Mouse (Mus musculus): ENCODE data around the gene Cdca4. TPM values are rescaled to one million over a fixed set of nuclear protein-coding genes. Genes with fewer than 3 reads are reported as not detected.
A peak's percentile ranks its signal among the peaks of the same experiment; 100 is the strongest.

The Cdca4 gene
- total and polyA plus RNA-seq, 3 experiments: 78.0 to 128 (median 78.0) TPM

- DNase-seq (ENCODE audit: extremely low read depth): no peak
- in situ Hi-C loops (cut with MboI; ENCODE audit: low pct_ligation_motif_present, low pct_unique_long_range_greater_than_20kb, low sequenced_read_pairs): loop anchor here (5.0 kb wide), 1 partner anchor 41 kb away; no protein-coding TSS in a partner anchor
- H3K4me3 ChIP-seq (replicated peaks in 1 of 3; ENCODE audit: low read depth in 2 of 3, low read length in 2 of 3, poor library complexity in 1 of 3): peak overlapping the region in 1 of 3 experiments; percentile 7
- H3K9ac ChIP-seq (ENCODE audit: insufficient read depth, low read depth): peak overlapping the region; percentile 40
- dilution Hi-C loops (cut with MboI; ENCODE audit: extremely low pct_ligation_motif_present, extremely low pct_unique_long_range_greater_than_20kb, low sequenced_read_pairs): no loop called here
- H3K4me1 ChIP-seq (ENCODE audit: control insufficient read depth in 1 of 2, insufficient read depth in 2 of 2): peaks cover 36 to 75% of the 10 kb centered on the region in 2 experiments
- H3K4me2 ChIP-seq (ENCODE audit: insufficient read depth, low read depth, poor library complexity, severe bottlenecking): peak overlapping the region; percentile 26; the same call in 1 of the 2 replicates
- no peaks in the 10 kb centered on the region for H3K36me3 ChIP-seq (replicated peaks in 1 of 2; ENCODE audit: control insufficient read depth in 1 of 2, insufficient read depth in 1 of 2, low read length in 1 of 2)
- H3K9me3 ChIP-seq (replicated peaks; ENCODE audit: low read length): no peaks in the 10 kb centered on the region
- H3K27me3 ChIP-seq (replicated peaks): no peaks in the 10 kb centered on the region
- H3K79me2 ChIP-seq (replicated peaks; ENCODE audit: control insufficient read depth, extremely low read depth, insufficient read depth, poor library complexity, severe bottlenecking): peaks cover 8% of the 10 kb centered on the region; the same call in 1 of the 2 replicates
- TF ChIP-seq ZMIZ1 (IDR thresholded peaks at IDR 0.05; ENCODE audit: low read depth, low read length) (no peak), MXI1 (IDR thresholded peaks at IDR 0.05; ENCODE audit: low read depth, low read length) (no peak), JUN (IDR thresholded peaks at IDR 0.05; ENCODE audit: insufficient read depth, low read depth, low read length) (no peak), MAZ (IDR thresholded peaks at IDR 0.05; ENCODE audit: low read depth, low read length) (no peak), PAX5 (IDR thresholded peaks at IDR 0.05; ENCODE audit: low read length) (no peak), RAD21 (IDR thresholded peaks at IDR 0.05; ENCODE audit: low read depth, low read length) (no peak)
- H3K27ac ChIP-seq (ENCODE audit: insufficient read depth, low read depth): peak overlapping the region; percentile 98
Observed at GRCm38 (mm10) chr12:112798332-112798681, 30.9 kb downstream of the Cdca4 start.

- dilution Hi-C loops (cut with MboI; ENCODE audit: extremely low pct_ligation_motif_present, extremely low pct_unique_long_range_greater_than_20kb, low sequenced_read_pairs): no loop called here
- in situ Hi-C loops (cut with MboI; ENCODE audit: low pct_ligation_motif_present, low pct_unique_long_range_greater_than_20kb, low sequenced_read_pairs): loop anchor here (5.0 kb wide), 1 partner anchor 41 kb away; no protein-coding TSS in a partner anchor
- H3K4me2 ChIP-seq (ENCODE audit: insufficient read depth, low read depth, poor library complexity, severe bottlenecking): peak overlapping the region; percentile 90
- TF ChIP-seq CHD1 (IDR thresholded peaks at IDR 0.05; ENCODE audit: low read depth, low read length): no peak
- TF ChIP-seq JUND (conservative IDR thresholded peaks at IDR 0.05; ENCODE audit: low read depth, low read length): no peak
- no peak; the same call in 1 of the 2 replicates for TF ChIP-seq RAD21 (IDR thresholded peaks at IDR 0.05; ENCODE audit: low read depth, low read length)
- no peak for TF ChIP-seq USF2 (conservative IDR thresholded peaks at IDR 0.05; ENCODE audit: low read depth, low read length)
- TF ChIP-seq NELFE (IDR thresholded peaks at IDR 0.05; ENCODE audit: low read depth, low read length): 0 out of 2 replicates have a peak, but pooled peaks have one; percentile 1
- peak; percentile 1; the same call in 1 of the 2 replicates for TF ChIP-seq NRF1 (IDR thresholded peaks at IDR 0.05; ENCODE audit: low read depth, low read length)
- peak; percentile 62; the same call in 1 of the 2 replicates for TF ChIP-seq MAFK (IDR thresholded peaks at IDR 0.05; ENCODE audit: insufficient replicate concordance, low read length)
- TF ChIP-seq POLR2A (IDR thresholded peaks at IDR 0.05; ENCODE audit: low read depth, low read length): peak; percentile 44; the same call in 1 of the 2 replicates
- TF ChIP-seq GABPA (IDR thresholded peaks at IDR 0.05; ENCODE audit: insufficient replicate concordance, low read depth, low read length): no peak
- TF ChIP-seq TCF12 (IDR thresholded peaks at IDR 0.05; ENCODE audit: low read depth, low read length): peak; percentile 95
- TF ChIP-seq ZMIZ1 (IDR thresholded peaks at IDR 0.05; ENCODE audit: low read depth, low read length): no peak
- TF ChIP-seq POLR2AphosphoS2 (IDR thresholded peaks at IDR 0.05; ENCODE audit: low read depth, low read length): no peak
- TF ChIP-seq KAT2A (IDR thresholded peaks at IDR 0.05; ENCODE audit: insufficient replicate concordance, low read length): 0 out of 2 replicates have a peak, but pooled peaks have one; percentile 6
- peak; percentile 67 for TF ChIP-seq TBP (conservative IDR thresholded peaks at IDR 0.05; ENCODE audit: low read depth, low read length)
- peak; percentile 70; the same call in 1 of the 2 replicates for TF ChIP-seq MAX (IDR thresholded peaks at IDR 0.05; ENCODE audit: low read length)
- TF ChIP-seq RCOR1 (conservative IDR thresholded peaks at IDR 0.05; ENCODE audit: low read depth, low read length): no peak
- TF ChIP-seq SIN3A (IDR thresholded peaks at IDR 0.05; ENCODE audit: low read length): peak; percentile 81
- TF ChIP-seq EP300 (IDR thresholded peaks at IDR 0.05; ENCODE audit: low read length): peak; percentile 61; the same call in 1 of the 2 replicates
- no peak for TF ChIP-seq CTCF (conservative IDR thresholded peaks at IDR 0.05 in 1 of 2, IDR thresholded peaks at IDR 0.05 in 1 of 2; ENCODE audit: low read depth in 2 of 2, low read length in 2 of 2)
- 0 out of 2 replicates have a peak, but pooled peaks have one; percentile 14 for TF ChIP-seq JUN (IDR thresholded peaks at IDR 0.05; ENCODE audit: insufficient read depth, low read depth, low read length)
- TF ChIP-seq ZNF384 (IDR thresholded peaks at IDR 0.05; ENCODE audit: low read depth, low read length): no peak
- peak; percentile 93; the same call in 1 of the 2 replicates for TF ChIP-seq MAZ (IDR thresholded peaks at IDR 0.05; ENCODE audit: low read depth, low read length)
- TF ChIP-seq MXI1 (IDR thresholded peaks at IDR 0.05; ENCODE audit: low read depth, low read length): no peak
- no peak for TF ChIP-seq ZC3H11A (IDR thresholded peaks at IDR 0.05; ENCODE audit: low read depth, low read length)
- TF ChIP-seq HCFC1 (IDR thresholded peaks at IDR 0.05; ENCODE audit: low read depth, low read length): no peak
- TF ChIP-seq E2F4 (IDR thresholded peaks at IDR 0.05; ENCODE audit: insufficient replicate concordance, low read depth, low read length): no peak
- peak; percentile 90 for TF ChIP-seq BHLHE40 (IDR thresholded peaks at IDR 0.05; ENCODE audit: low read depth, low read length)
- TF ChIP-seq SMC3 (IDR thresholded peaks at IDR 0.05; ENCODE audit: low read depth, low read length): peak; percentile 6; the same call in 1 of the 2 replicates
- TF ChIP-seq ZKSCAN1 (IDR thresholded peaks at IDR 0.05; ENCODE audit: borderline replicate concordance, low read depth, low read length): no peak
Observed at GRCm38 (mm10) chr12:112797672-112798331, 31.4 kb downstream of the Cdca4 start.

More at GRCm38 (mm10) chr12:112797672-112798331, 31.4 kb downstream of the Cdca4 start:
- DNase-seq (ENCODE audit: extremely low read depth): peak; percentile 83
- peaks cover 41 to 80% of the 10 kb centered on the region in 2 experiments for H3K4me1 ChIP-seq (ENCODE audit: control insufficient read depth in 1 of 2, insufficient read depth in 2 of 2)
- H3K27me3 ChIP-seq (replicated peaks): no peaks in the 10 kb centered on the region
- H3K36me3 ChIP-seq (replicated peaks in 1 of 2; ENCODE audit: control insufficient read depth in 1 of 2, insufficient read depth in 1 of 2, low read length in 1 of 2): no peaks in the 10 kb centered on the region
- peak overlapping the region; percentile 3 to 76 (median 59) for H3K4me3 ChIP-seq (replicated peaks in 1 of 3; ENCODE audit: low read depth in 2 of 3, low read length in 2 of 3, poor library complexity in 1 of 3)
- H3K9me3 ChIP-seq (replicated peaks; ENCODE audit: low read length): no peaks in the 10 kb centered on the region
- H3K9ac ChIP-seq (ENCODE audit: insufficient read depth, low read depth): peak overlapping the region; percentile 92
- H3K79me2 ChIP-seq (replicated peaks; ENCODE audit: control insufficient read depth, extremely low read depth, insufficient read depth, poor library complexity, severe bottlenecking): peaks cover 13% of the 10 kb centered on the region; the same call in 1 of the 2 replicates
- H3K27ac ChIP-seq (ENCODE audit: insufficient read depth, low read depth): peak overlapping the region; percentile 98
